Mouse (Mus musculus): ENCODE data around the gene Slc8a2. TPM values are rescaled to one million over a fixed set of nuclear protein-coding genes. Genes with fewer than 3 reads are reported as not detected.

Gene Slc8a2
- polyA plus RNA-seq, 1 experiment, result 0.01 TPM

- TF ChIP-seq GATA1 (IDR thresholded peaks at IDR 0.05; ENCODE audit: low read length), result no peak
Measured at GRCm38 (mm10) chr7:16146489-16147410, 17.1 kb downstream of the Slc8a2 start.

- no peak for TF ChIP-seq GATA1 (IDR thresholded peaks at IDR 0.05; ENCODE audit: low read length)
Measured at GRCm38 (mm10) chr7:16147643-16148042, 18.0 kb downstream of the Slc8a2 start.

- TF ChIP-seq GATA1 (IDR thresholded peaks at IDR 0.05; ENCODE audit: low read length), result no peak
Measured at GRCm38 (mm10) chr7:16149241-16149640, 19.6 kb downstream of the Slc8a2 start.

DNA sequence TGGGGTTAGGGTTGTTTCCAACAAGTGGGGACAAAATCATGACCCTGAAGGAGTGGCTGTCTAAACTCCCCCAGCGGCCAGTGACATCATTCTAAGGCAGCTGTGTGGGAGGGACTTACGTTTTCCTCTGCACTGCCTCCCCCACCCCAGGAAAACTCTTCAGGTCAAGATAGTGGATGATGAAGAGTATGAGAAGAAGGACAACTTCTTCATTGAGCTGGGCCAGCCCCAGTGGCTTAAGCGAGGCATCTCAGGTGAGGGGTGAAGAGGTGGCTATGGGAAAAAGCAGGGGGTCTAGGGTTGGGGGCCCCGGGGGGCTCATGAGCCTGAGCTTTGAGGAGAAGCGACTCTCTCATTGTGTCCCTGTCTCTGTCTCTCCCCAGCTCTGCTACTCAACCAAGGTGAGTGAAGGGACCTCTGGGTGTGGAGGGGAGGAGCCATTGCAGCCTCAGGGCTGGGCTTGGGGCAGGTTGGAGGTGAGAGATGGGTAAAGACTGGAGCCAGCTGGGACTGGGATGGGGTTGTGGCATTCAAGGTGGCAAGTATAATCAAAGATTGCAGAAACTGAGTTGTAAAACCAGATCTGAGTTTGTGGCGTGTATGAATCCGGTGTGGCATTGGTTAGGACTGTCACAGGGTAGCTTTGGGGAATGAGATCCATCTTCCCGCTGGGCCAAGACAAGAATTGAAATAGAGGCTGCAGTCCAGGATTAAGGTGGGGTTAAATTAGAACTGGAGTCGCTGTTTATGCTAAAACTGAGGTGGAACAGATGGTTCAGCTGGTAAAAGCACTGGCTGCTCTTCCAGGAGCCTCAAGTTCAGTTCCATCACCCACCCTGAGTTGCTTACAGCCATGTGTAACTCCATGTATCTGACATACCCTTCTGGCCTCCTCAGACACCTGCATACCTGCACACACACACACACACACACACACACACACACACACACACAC, 20.8 kb downstream of the Slc8a2 start:
- no peak for TF ChIP-seq GATA1 (IDR thresholded peaks at IDR 0.05; ENCODE audit: low read length)

- no peak for TF ChIP-seq GATA1 (IDR thresholded peaks at IDR 0.05; ENCODE audit: low read length)
Measured at GRCm38 (mm10) chr7:16153522-16153921, 23.9 kb downstream of the Slc8a2 start.

DNA sequence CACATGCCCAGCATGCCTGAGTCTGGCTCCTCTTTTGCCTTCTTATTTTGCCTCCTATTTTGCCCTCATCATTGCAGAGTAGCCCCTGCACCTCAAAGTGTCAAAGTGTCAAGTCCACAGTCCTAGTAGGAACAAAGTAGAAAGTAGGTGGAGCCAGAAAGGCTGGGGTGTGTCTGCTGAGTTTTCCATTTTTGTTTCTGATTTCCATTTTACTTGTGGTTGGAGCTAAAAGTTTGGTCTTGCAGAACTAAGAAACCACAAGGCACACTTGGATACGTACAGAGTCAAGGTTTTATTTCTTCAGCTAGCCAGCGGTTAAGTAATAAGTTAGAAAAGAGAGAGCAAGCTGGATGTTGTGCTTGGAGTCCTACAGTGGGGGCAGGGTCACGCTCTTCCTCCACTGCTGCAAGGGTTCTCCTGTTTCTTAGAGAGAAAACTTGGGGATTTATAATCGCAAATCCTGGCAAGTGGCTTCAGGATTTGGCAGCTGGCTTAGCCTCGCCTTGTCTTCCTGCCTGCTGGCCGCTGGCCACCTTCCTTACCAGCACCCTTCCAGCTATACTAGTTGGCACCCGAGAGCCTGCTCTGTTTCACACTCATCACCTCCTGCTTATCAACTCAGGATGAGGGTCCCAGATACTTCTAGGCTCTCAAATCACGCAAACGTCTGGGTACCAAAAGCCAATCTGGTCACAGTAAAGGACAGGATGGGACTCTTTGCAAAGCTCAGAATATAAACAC, 25.7 kb downstream of the Slc8a2 start:
- no peak for TF ChIP-seq GATA1 (IDR thresholded peaks at IDR 0.05; ENCODE audit: low read length)

- no peak for TF ChIP-seq GATA1 (IDR thresholded peaks at IDR 0.05; ENCODE audit: low read length)
Measured at GRCm38 (mm10) chr7:16156105-16156714, 26.6 kb downstream of the Slc8a2 start.

GRCm38 (mm10) chr7:16158735-16159134, 29.1 kb downstream of the Slc8a2 start:
- no peak for TF ChIP-seq GATA1 (IDR thresholded peaks at IDR 0.05; ENCODE audit: low read length)

DNA sequence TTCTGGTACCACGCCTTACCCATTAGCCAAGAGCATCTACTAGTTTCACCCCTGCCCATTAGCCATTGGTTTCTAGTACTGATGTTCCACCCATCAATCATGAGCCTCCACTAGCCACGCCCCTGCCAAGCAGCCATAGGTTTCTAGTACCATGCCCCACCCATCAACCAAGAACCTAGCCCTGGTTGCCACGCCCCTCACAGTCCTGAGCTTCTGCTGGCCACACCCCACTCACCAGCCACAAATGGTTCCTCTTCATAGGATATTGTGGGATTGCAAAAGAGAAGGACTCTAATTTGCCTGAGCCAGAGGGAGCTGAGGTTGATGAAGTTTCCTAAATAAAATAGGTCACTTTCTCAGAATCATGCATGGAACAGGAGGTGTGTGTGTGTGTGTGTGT, 31.1 kb downstream of the Slc8a2 start:
- TF ChIP-seq GATA1 (IDR thresholded peaks at IDR 0.05; ENCODE audit: low read length), result no peak

- no peak for TF ChIP-seq GATA1 (IDR thresholded peaks at IDR 0.05; ENCODE audit: low read length)
Measured at GRCm38 (mm10) chr7:16161302-16161701, 31.7 kb downstream of the Slc8a2 start.

DNA sequence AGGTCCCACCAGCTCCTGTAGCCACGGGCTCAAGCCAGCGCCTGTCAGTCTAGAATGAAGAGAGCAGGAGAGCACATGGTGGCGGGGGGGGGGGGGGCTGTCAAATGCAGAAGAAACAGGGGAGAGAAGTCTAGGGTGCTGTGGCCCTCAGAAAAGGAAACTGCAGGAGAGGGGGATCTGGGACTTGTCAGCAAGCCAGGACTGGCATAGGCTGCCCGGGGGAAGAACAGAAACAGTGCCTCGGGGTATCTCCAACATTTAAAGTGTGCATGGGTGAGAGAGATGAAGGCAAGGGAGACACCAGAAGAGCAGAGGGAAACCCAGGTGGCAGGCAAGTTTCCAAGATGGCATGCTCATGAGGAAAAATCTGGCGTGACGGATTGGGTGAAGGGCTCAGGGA, 32.4 kb downstream of the Slc8a2 start:
- TF ChIP-seq GATA1 (IDR thresholded peaks at IDR 0.05; ENCODE audit: low read length), result no peak

DNA sequence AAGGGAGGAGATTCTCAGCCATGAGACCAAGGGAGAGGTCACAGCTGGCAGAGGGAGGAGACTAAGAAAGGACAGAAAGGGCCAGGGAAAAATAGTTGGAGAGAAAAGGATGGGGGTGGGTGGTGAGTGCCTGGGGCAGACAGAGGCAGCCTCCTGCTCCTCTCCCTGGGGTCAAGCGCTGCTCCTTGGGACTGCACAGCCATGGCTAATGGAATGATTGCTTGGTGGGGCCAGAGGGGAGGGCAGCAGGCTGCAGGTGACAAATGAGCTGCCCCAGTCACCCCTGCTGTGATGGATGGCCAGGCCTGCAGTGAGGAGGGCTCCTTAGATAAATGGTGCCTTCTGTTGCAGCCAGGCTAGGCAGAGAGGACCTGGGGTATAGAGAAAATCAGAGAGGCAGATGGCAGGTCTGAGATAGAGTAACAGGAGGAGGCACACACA, 42.5 kb downstream of the Slc8a2 start:
- TF ChIP-seq GATA1 (IDR thresholded peaks at IDR 0.05; ENCODE audit: low read length), result no peak

GRCm38 (mm10) chr7:16172586-16173140, 43.0 kb downstream of the Slc8a2 start:
- no peak for TF ChIP-seq GATA1 (IDR thresholded peaks at IDR 0.05; ENCODE audit: low read length)

DNA sequence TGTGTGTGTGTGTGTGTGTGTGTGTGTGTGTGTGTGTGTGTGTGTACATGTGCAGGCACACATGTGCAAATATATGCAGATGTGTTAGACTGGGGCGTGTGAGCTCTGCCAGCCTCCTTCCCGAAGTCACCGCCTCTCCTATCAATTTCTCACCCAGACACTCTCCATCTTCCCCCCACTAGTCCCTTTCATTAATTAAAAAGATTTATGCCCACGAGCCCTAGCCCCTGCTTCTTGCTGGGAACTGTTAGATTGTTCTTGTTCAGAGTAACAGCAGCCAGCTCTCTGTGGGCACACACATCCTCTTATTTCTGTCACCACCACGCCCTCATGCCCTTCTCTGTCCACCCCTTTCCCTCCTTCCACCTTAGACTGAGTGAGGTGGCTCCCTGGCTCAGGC, 43.5 kb downstream of the Slc8a2 start:
- TF ChIP-seq GATA1 (IDR thresholded peaks at IDR 0.05; ENCODE audit: low read length), result no peak
